Mouse (Mus musculus) neural tube, embryonic 11.5 days (tissue): ENCODE data around the gene Tmem123. TPM values are rescaled to one million over a fixed set of nuclear protein-coding genes. Genes with fewer than 3 reads are reported as not detected.

Source experiments
- ATAC-seq: fragments of 200-750 bp; cut with Nextera tagmentation; 2 replicates; pipeline ENCODE4 v1.8.0; 2017; ENCODE audit warnings: moderate number of reproducible peaks, mild to moderate bottlenecking, moderate TSS enrichment, moderate library complexity; ENCODE audit not compliant: insufficient read depth, low FRiP score, low TSS enrichment
- DNase-seq: peaks from one replicate; pipeline ENCODE4 v3.0.0-alpha.2; 2015; ENCODE audit warnings: low spot score
- H3K27ac ChIP-seq: fragments of 300-500 bp; sonication (generic); 2 replicates; pipeline ENCODE4 v1.5.1; 2014; ENCODE audit warnings: low read depth, mild to moderate bottlenecking, low read length
- H3K27me3 ChIP-seq: fragments of 300-500 bp; sonication (generic); 2 replicates; pipeline ENCODE4 v1.6.1; 2014; ENCODE audit warnings: mild to moderate bottlenecking, low read length, mixed read lengths; ENCODE audit not compliant: control insufficient read depth, insufficient read depth
- H3K36me3 ChIP-seq: fragments of 300-500 bp; sonication (generic); 2 replicates; pipeline ENCODE4 v1.6.1; 2014; ENCODE audit warnings: mild to moderate bottlenecking, low read length, moderate library complexity, mixed read lengths; ENCODE audit not compliant: control insufficient read depth, insufficient read depth
- H3K4me1 ChIP-seq: fragments of 300-500 bp; sonication (generic); 2 replicates; pipeline ENCODE4 v1.6.1; 2014; ENCODE audit warnings: low read length, mixed read lengths; ENCODE audit not compliant: control insufficient read depth, insufficient read depth
- H3K4me2 ChIP-seq: fragments of 300-500 bp; sonication (generic); 2 replicates; pipeline ENCODE4 v1.6.1; 2014; ENCODE audit warnings: low read depth, mild to moderate bottlenecking, moderate library complexity
- H3K4me3 ChIP-seq: fragments of 300-500 bp; sonication (generic); 2 replicates; pipeline ENCODE4 v1.5.1; 2014; ENCODE audit warnings: low read depth, low read length
- H3K9ac ChIP-seq: fragments of 300-500 bp; sonication (generic); 2 replicates; pipeline ENCODE4 v1.6.1; 2014; ENCODE audit warnings: mild to moderate bottlenecking, low read length
- H3K9me3 ChIP-seq: fragments of 300-500 bp; sonication (generic); 2 replicates; pipeline ENCODE4 v1.6.1; 2016; ENCODE audit warnings: low read length; ENCODE audit not compliant: control insufficient read depth
- WGBS: fragments of 180-500 bp; shearing (Covaris S2); extraction: QIAGEN DNeasy Blood & Tissue Kit; methylation state at CpG from one replicate; pipeline ENCODE4 v1.1.7; 2014; 5-methylcytosine and 5-hydroxymethylcytosine counted together
- polyA plus RNA-seq: library from polyadenylated mRNA; unstranded; fragments of >200 nt; fragmentation: Nextera tagmentation; extraction: Ambion mirVana; gene quantifications from 2 replicates; pipeline ENCODE4 v1.2.1, GENCODE M21; 2014

The Tmem123 gene
- polyA plus RNA-seq, 1 experiment from 2014 or later: 108 TPM

GRCm38 (mm10) chr9:7779786-7780185 is 15.9 kb downstream of the Tmem123 start:
- WGBS: 96% methylated on average over 4 of the region's 4 CpGs

GRCm38 (mm10) chr9:7780250-7781150 is 16.7 kb downstream of the Tmem123 start:
- Histone ChIP-seq H3K4me2 (no peak overlapping the region), H3K27ac (no peak overlapping the region), H3K36me3 (peaks cover 4% of the 10 kb centered on the region; the same call in 1 of the 2 replicates), H3K9me3 (no peaks in the 10 kb centered on the region), H3K4me1 (no peaks in the 10 kb centered on the region), H3K4me3 (no peak overlapping the region), H3K27me3 (no peaks in the 10 kb centered on the region), H3K9ac (no peak overlapping the region)
- DNase-seq: no peak
- ATAC-seq: no peak
- 95% methylated on average over 8 of the region's 8 CpGs for WGBS

More at GRCm38 (mm10) chr9:7779786-7780185, 15.9 kb downstream of the Tmem123 start:
- Histone ChIP-seq H3K27me3 (no peaks in the 10 kb centered on the region), H3K4me3 (no peak overlapping the region), H3K4me2 (no peak overlapping the region), H3K27ac (no peak overlapping the region), H3K9ac (no peak overlapping the region), H3K36me3 (peaks cover 4% of the 10 kb centered on the region; the same call in 1 of the 2 replicates), H3K9me3 (no peaks in the 10 kb centered on the region), H3K4me1 (no peaks in the 10 kb centered on the region)
- DNase-seq (no peak), ATAC-seq (no peak)

- DNase-seq (no peak), ATAC-seq (no peak)
- WGBS: 86% methylated on average over 15 of the region's 15 CpGs
- Histone ChIP-seq H3K4me1 (no peaks in the 10 kb centered on the region), H3K9me3 (no peaks in the 10 kb centered on the region), H3K9ac (no peak overlapping the region), H3K4me3 (no peak overlapping the region), H3K27me3 (no peaks in the 10 kb centered on the region), H3K36me3 (peaks cover 4% of the 10 kb centered on the region; the same call in 1 of the 2 replicates), H3K4me2 (no peak overlapping the region), H3K27ac (0 out of 2 replicates have a peak overlapping the region, but pooled peaks have one; percentile 20)
Measured at GRCm38 (mm10) chr9:7783823-7784614, 20.2 kb downstream of the Tmem123 start.

GRCm38 (mm10) chr9:7784615-7785012 is 20.8 kb downstream of the Tmem123 start:
- no peaks in the 10 kb centered on the region for H3K27me3 ChIP-seq
- no peaks in the 10 kb centered on the region for H3K9me3 ChIP-seq
- peaks cover 4% of the 10 kb centered on the region; the same call in 1 of the 2 replicates for H3K36me3 ChIP-seq
- no peak overlapping the region for H3K4me3 ChIP-seq
- H3K9ac ChIP-seq: no peak overlapping the region
- ATAC-seq: no peak
- no peak for DNase-seq
- 41% methylated on average over 1 of the region's 1 CpGs for WGBS
- H3K4me2 ChIP-seq: no peak overlapping the region
- H3K4me1 ChIP-seq: no peaks in the 10 kb centered on the region
- H3K27ac ChIP-seq: no peak overlapping the region

GRCm38 (mm10) chr9:7785396-7785795 is 21.6 kb downstream of the Tmem123 start:
- Histone ChIP-seq H3K9me3 (no peaks in the 10 kb centered on the region), H3K27me3 (no peaks in the 10 kb centered on the region), H3K4me2 (no peak overlapping the region), H3K4me3 (no peak overlapping the region), H3K9ac (no peak overlapping the region), H3K36me3 (peaks cover 4% of the 10 kb centered on the region; the same call in 1 of the 2 replicates), H3K27ac (no peak overlapping the region), H3K4me1 (no peaks in the 10 kb centered on the region)
- ATAC-seq (no peak), DNase-seq (no peak)
- WGBS: 91% methylated on average over 3 of the region's 3 CpGs

- Histone ChIP-seq H3K27ac (no peak overlapping the region), H3K4me1 (no peaks in the 10 kb centered on the region), H3K4me2 (no peak overlapping the region), H3K36me3 (peaks cover 3% of the 10 kb centered on the region; the same call in 1 of the 2 replicates), H3K4me3 (no peak overlapping the region), H3K27me3 (no peaks in the 10 kb centered on the region), H3K9me3 (no peaks in the 10 kb centered on the region), H3K9ac (no peak overlapping the region)
- no peak for ATAC-seq
- no peak for DNase-seq
- WGBS: 93% methylated on average over 7 of the region's 7 CpGs
Measured at GRCm38 (mm10) chr9:7786086-7786485, 22.2 kb downstream of the Tmem123 start.

GRCm38 (mm10) chr9:7788411-7788810 is 24.6 kb downstream of the Tmem123 start:
- H3K27ac ChIP-seq: no peak overlapping the region
- H3K36me3 ChIP-seq: no peaks in the 10 kb centered on the region; the same call in 1 of the 2 replicates
- DNase-seq (no peak), ATAC-seq (no peak)
- no peak overlapping the region for H3K4me2 ChIP-seq
- H3K4me3 ChIP-seq: no peak overlapping the region
- no peak overlapping the region for H3K9ac ChIP-seq
- 91% methylated on average over 6 of the region's 6 CpGs for WGBS
- H3K9me3 ChIP-seq: no peaks in the 10 kb centered on the region
- H3K4me1 ChIP-seq: no peaks in the 10 kb centered on the region
- no peaks in the 10 kb centered on the region for H3K27me3 ChIP-seq

- Histone ChIP-seq H3K27ac (no peak overlapping the region), H3K4me2 (no peak overlapping the region), H3K4me3 (no peak overlapping the region), H3K27me3 (no peaks in the 10 kb centered on the region), H3K36me3 (no peaks in the 10 kb centered on the region; the same call in 1 of the 2 replicates), H3K9me3 (no peaks in the 10 kb centered on the region), H3K9ac (no peak overlapping the region), H3K4me1 (no peaks in the 10 kb centered on the region)
- no peak for DNase-seq
- ATAC-seq: no peak
- WGBS: 91% methylated on average over 8 of the region's 8 CpGs
Measured at GRCm38 (mm10) chr9:7789764-7790575, 26.1 kb downstream of the Tmem123 start.
